Mouse (Mus musculus) heart, embryonic 10.5 days (tissue): ENCODE measurements at regions not wholly inside any gene's neighbourhood (a gene's known extent, or its start where the extent isn't known, plus 50 kb on each side); places are given as distances from the start of the nearest gene placed in this dataset.
A peak's percentile ranks its signal among the peaks of the same experiment; 100 is the strongest.

Experiments used
- DNase-seq: peaks from one replicate; pipeline ENCODE4 v3.0.0-alpha.2; 2017; ENCODE audit warnings: low spot score
- H3K27ac ChIP-seq: fragments of 300-500 bp; sonication (generic); 2 replicates; pipeline ENCODE4 v1.5.1; 2016; ENCODE audit warnings: mild to moderate bottlenecking
- H3K27me3 ChIP-seq: fragments of 300-500 bp; sonication (generic); 2 replicates; pipeline ENCODE4 v1.6.1; 2016; ENCODE audit warnings: mild to moderate bottlenecking; ENCODE audit not compliant: poor library complexity, insufficient read depth, severe bottlenecking
- H3K36me3 ChIP-seq: fragments of 300-500 bp; sonication (generic); 2 replicates; pipeline ENCODE4 v1.6.1; 2016; ENCODE audit warnings: mild to moderate bottlenecking, moderate library complexity
- H3K4me1 ChIP-seq: fragments of 300-500 bp; sonication (generic); 2 replicates; pipeline ENCODE4 v1.6.1; 2016; ENCODE audit warnings: mild to moderate bottlenecking
- H3K4me3 ChIP-seq: fragments of 300-500 bp; sonication (generic); 2 replicates; pipeline ENCODE4 v1.5.1; 2016; ENCODE audit warnings: mild to moderate bottlenecking, moderate library complexity
- H3K9me3 ChIP-seq: fragments of 300-500 bp; sonication (generic); 2 replicates; pipeline ENCODE4 v1.6.1; 2016; ENCODE audit warnings: mild to moderate bottlenecking, moderate library complexity
- WGBS: fragments of 180-500 bp; shearing (Covaris S2); methylation state at CpG from one replicate; pipeline ENCODE4 v1.1.7; 2016; 5-methylcytosine and 5-hydroxymethylcytosine counted together

- Histone ChIP-seq H3K27ac (no peak overlapping the region), H3K27me3 (no peaks in the 10 kb centered on the region), H3K9me3 (no peaks in the 10 kb centered on the region), H3K36me3 (no peaks in the 10 kb centered on the region), H3K4me3 (no peak overlapping the region), H3K4me1 (peaks cover 27% of the 10 kb centered on the region)
- DNase-seq: no peak
- 56% methylated on average over 7 of the region's 7 CpGs for WGBS
These were observed 180.8 kb upstream of the Rad23b start for GRCm38 (mm10) chr4:55169063-55169462.

- no peaks in the 10 kb centered on the region for H3K9me3 ChIP-seq
- no peak overlapping the region; the same call in 1 of the 2 replicates for H3K27ac ChIP-seq
- DNase-seq: no peak
- 62% methylated on average over 6 of the region's 6 CpGs for WGBS
- peaks cover 27% of the 10 kb centered on the region for H3K4me1 ChIP-seq
- H3K36me3 ChIP-seq: no peaks in the 10 kb centered on the region
- no peaks in the 10 kb centered on the region for H3K27me3 ChIP-seq
- no peak overlapping the region for H3K4me3 ChIP-seq
These were observed 177.4 kb upstream of the Rad23b start for GRCm38 (mm10) chr4:55172334-55172891.

- DNase-seq: no peak
- Histone ChIP-seq H3K27ac (no peak overlapping the region), H3K9me3 (no peaks in the 10 kb centered on the region), H3K4me1 (peaks cover 11% of the 10 kb centered on the region), H3K27me3 (no peaks in the 10 kb centered on the region), H3K36me3 (no peaks in the 10 kb centered on the region), H3K4me3 (no peak overlapping the region)
- WGBS: 80% methylated on average over 3 of the region's 3 CpGs
These were observed 173.8 kb upstream of the Rad23b start for GRCm38 (mm10) chr4:55176026-55176425.

GRCm38 (mm10) chr4:55179456-55179855 is 170.4 kb upstream of the Rad23b start:
- WGBS: 81% methylated on average over 2 of the region's 2 CpGs
- Histone ChIP-seq H3K9me3 (no peaks in the 10 kb centered on the region), H3K27ac (no peak overlapping the region), H3K27me3 (no peaks in the 10 kb centered on the region), H3K4me3 (no peak overlapping the region), H3K36me3 (no peaks in the 10 kb centered on the region), H3K4me1 (no peaks in the 10 kb centered on the region)
- no peak for DNase-seq

- Histone ChIP-seq H3K4me3 (no peak overlapping the region), H3K36me3 (no peaks in the 10 kb centered on the region), H3K27me3 (no peaks in the 10 kb centered on the region), H3K9me3 (no peaks in the 10 kb centered on the region), H3K4me1 (no peaks in the 10 kb centered on the region), H3K27ac (no peak overlapping the region)
- 62% methylated on average over 3 of the region's 3 CpGs for WGBS
- DNase-seq: no peak
These were observed 166.3 kb upstream of the Rad23b start for GRCm38 (mm10) chr4:55183519-55183918.

- 83% methylated on average over 7 of the region's 7 CpGs for WGBS
- Histone ChIP-seq H3K9me3 (no peaks in the 10 kb centered on the region), H3K27me3 (no peaks in the 10 kb centered on the region), H3K27ac (no peak overlapping the region), H3K4me1 (peaks cover 10% of the 10 kb centered on the region; the same call in 1 of the 2 replicates), H3K4me3 (no peak overlapping the region), H3K36me3 (no peaks in the 10 kb centered on the region)
- no peak for DNase-seq
These were observed 161.1 kb upstream of the Rad23b start for GRCm38 (mm10) chr4:55188716-55189115.

- no peak overlapping the region for H3K4me3 ChIP-seq
These were observed 159.3 kb upstream of the Rad23b start for GRCm38 (mm10) chr4:55190586-55190985.

GRCm38 (mm10) chr4:55194061-55194460 is 155.8 kb upstream of the Rad23b start:
- WGBS: 88% methylated on average over 1 of the region's 1 CpGs
- H3K9me3 ChIP-seq: no peaks in the 10 kb centered on the region
- no peaks in the 10 kb centered on the region for H3K36me3 ChIP-seq
- peaks cover 10% of the 10 kb centered on the region; the same call in 1 of the 2 replicates for H3K4me1 ChIP-seq
- no peak for DNase-seq
- no peak overlapping the region for H3K4me3 ChIP-seq
- H3K27me3 ChIP-seq: no peaks in the 10 kb centered on the region
- no peak overlapping the region for H3K27ac ChIP-seq

More at GRCm38 (mm10) chr4:55190586-55190985, 159.3 kb upstream of the Rad23b start:
- Histone ChIP-seq H3K27ac (no peak overlapping the region), H3K9me3 (no peaks in the 10 kb centered on the region), H3K27me3 (no peaks in the 10 kb centered on the region), H3K36me3 (no peaks in the 10 kb centered on the region), H3K4me1 (peaks cover 10% of the 10 kb centered on the region; the same call in 1 of the 2 replicates)
- WGBS: 58% methylated on average over 6 of the region's 6 CpGs
- no peak for DNase-seq

GRCm38 (mm10) chr4:55194552-55194951 is 155.3 kb upstream of the Rad23b start:
- WGBS: 88% methylated on average over 4 of the region's 4 CpGs
- H3K36me3 ChIP-seq: no peaks in the 10 kb centered on the region

GRCm38 (mm10) chr4:55203731-55204710 is 145.8 kb upstream of the Rad23b start:
- H3K4me1 ChIP-seq: peaks cover 27% of the 10 kb centered on the region
- H3K27me3 ChIP-seq: no peaks in the 10 kb centered on the region; the same call in 1 of the 2 replicates
- 45% methylated on average over 20 of the region's 20 CpGs for WGBS
- 0 out of 2 replicates have a peak overlapping the region, but pooled peaks have one; percentile 13 for H3K4me3 ChIP-seq
- H3K27ac ChIP-seq: 0 out of 2 replicates have a peak overlapping the region, but pooled peaks have one; percentile 4
- no peaks in the 10 kb centered on the region for H3K9me3 ChIP-seq
- DNase-seq: no peak
- H3K36me3 ChIP-seq: no peaks in the 10 kb centered on the region

More at GRCm38 (mm10) chr4:55194552-55194951, 155.3 kb upstream of the Rad23b start:
- no peak overlapping the region for H3K4me3 ChIP-seq
- H3K9me3 ChIP-seq: no peaks in the 10 kb centered on the region
- no peak for DNase-seq
- H3K4me1 ChIP-seq: peaks cover 10% of the 10 kb centered on the region; the same call in 1 of the 2 replicates
- H3K27me3 ChIP-seq: no peaks in the 10 kb centered on the region
- H3K27ac ChIP-seq: no peak overlapping the region

GRCm38 (mm10) chr4:55206226-55206625 is 143.6 kb upstream of the Rad23b start:
- H3K9me3 ChIP-seq: no peaks in the 10 kb centered on the region
- H3K27me3 ChIP-seq: peaks cover 4% of the 10 kb centered on the region; the same call in 1 of the 2 replicates
- 72% methylated on average over 3 of the region's 3 CpGs for WGBS
- no peak overlapping the region for H3K27ac ChIP-seq
- H3K4me3 ChIP-seq: no peak overlapping the region
- H3K36me3 ChIP-seq: no peaks in the 10 kb centered on the region
- no peak for DNase-seq
- peaks cover 31% of the 10 kb centered on the region for H3K4me1 ChIP-seq

- Histone ChIP-seq H3K27me3 (peaks cover 4% of the 10 kb centered on the region; the same call in 1 of the 2 replicates), H3K4me1 (peaks cover 31% of the 10 kb centered on the region), H3K4me3 (peak overlapping the region; percentile 40), H3K27ac (peak overlapping the region; percentile 76), H3K9me3 (no peaks in the 10 kb centered on the region), H3K36me3 (no peaks in the 10 kb centered on the region)
- WGBS: 32% methylated on average over 13 of the region's 13 CpGs
- no peak for DNase-seq
These were observed 142.0 kb upstream of the Rad23b start for GRCm38 (mm10) chr4:55207749-55208385.
